In genomic region chr7:112841484-112841883, GRCm38 (mm10) we compare ENCODE assay signal across 8 mouse cellular contexts.
A peak's percentile ranks its signal among the peaks of the same experiment; 100 is the strongest.
DNase-seq lines count a peak whose midpoint lies in the region; ATAC-seq and TF ChIP-seq lines count a peak whose summit lies in the region.
"Had no signal": no experiment of that assay in that cellular context is flagged by ENCODE, and none has a peak within 500 bp of the region (broad histone marks: within the 10 kb centered on the region; RNA-seq: fewer than 3 reads in every experiment).

No protein-coding gene starts in this region.

- 0 out of 2 replicates have a peak overlapping the region, but pooled peaks have one; percentile 12 for H3K4me2 ChIP-seq in liver, embryonic 13.5 days
- H3K4me2 ChIP-seq in liver, postnatal 0 days (ENCODE audit: low read depth, low read length) = no peak overlapping the region
- H3K4me2 ChIP-seq in forebrain, embryonic 11.5 days (ENCODE audit: low read depth, low read length, severe bottlenecking) = no peak overlapping the region
- peak overlapping the region; percentile 43 for H3K4me2 ChIP-seq in intestine, embryonic 16.5 days (ENCODE audit: low read depth, low read length)
- peak overlapping the region; percentile 11; the same call in 1 of the 2 replicates for H3K4me2 ChIP-seq in stomach, embryonic 14.5 days (replicated peaks; ENCODE audit: low read depth, low read length)

- WGBS in liver, embryonic 13.5 days (ENCODE audit: insufficient replicate concordance) = 20% methylated on average over 8 of the region's 8 CpGs
- WGBS in liver, postnatal 0 days (ENCODE audit: insufficient replicate concordance) = 30% methylated on average over 8 of the region's 8 CpGs
- WGBS in forebrain, embryonic 11.5 days = 5% methylated on average over 8 of the region's 8 CpGs
- WGBS in intestine, embryonic 16.5 days = 37% methylated on average over 8 of the region's 8 CpGs
- WGBS in stomach, embryonic 14.5 days = 33% methylated on average over 8 of the region's 8 CpGs

- H3K4me3 ChIP-seq in liver, embryonic 13.5 days (replicated peaks) = no peak overlapping the region
- no peak overlapping the region for H3K4me3 ChIP-seq in liver, postnatal 0 days (ENCODE audit: low read depth, low read length)
- no peak overlapping the region for H3K4me3 ChIP-seq in forebrain, embryonic 11.5 days (ENCODE audit: low read depth, low read length)
- H3K4me3 ChIP-seq in intestine, embryonic 16.5 days (ENCODE audit: low read length) = peak overlapping the region; percentile 16; the same call in 1 of the 2 replicates
- H3K4me3 ChIP-seq in stomach, embryonic 14.5 days (ENCODE audit: low read depth, low read length) = no peak overlapping the region; the same call in 1 of the 2 replicates

- TF ChIP-seq CTCF in liver, postnatal 0 days (IDR thresholded peaks at IDR 0.05; ENCODE audit: low read depth) = no peak

- DNase-seq in liver, embryonic 13.5 days = no peak
- DNase-seq in liver, postnatal 0 days = no peak
- no peak for DNase-seq in forebrain, embryonic 11.5 days (ENCODE audit: low spot score)
- no peak for DNase-seq in left cerebral cortex, postnatal 25 days (ENCODE audit: low spot score in 2 of 2)
- DNase-seq in retina, embryonic 14.5 days (ENCODE audit: low spot score) = no peak
- DNase-seq: heart, postnatal 14 days had no signal

- H3K4me1 ChIP-seq in liver, embryonic 13.5 days (replicated peaks) = no peaks in the 10 kb centered on the region
- no peaks in the 10 kb centered on the region for H3K4me1 ChIP-seq in liver, postnatal 0 days (ENCODE audit: insufficient read depth)
- peaks cover 18% of the 10 kb centered on the region for H3K4me1 ChIP-seq in forebrain, embryonic 11.5 days (replicated peaks; ENCODE audit: control insufficient read depth, insufficient read depth, low read length)
- H3K4me1 ChIP-seq in intestine, embryonic 16.5 days (ENCODE audit: control insufficient read depth, insufficient read depth, low read length) = no peaks in the 10 kb centered on the region
- peaks cover 3% of the 10 kb centered on the region; the same call in 1 of the 2 replicates for H3K4me1 ChIP-seq in stomach, embryonic 14.5 days (ENCODE audit: control insufficient read depth, insufficient read depth, low read length)

- peaks cover 5% of the 10 kb centered on the region for H3K9me3 ChIP-seq in liver, embryonic 13.5 days (replicated peaks)
- H3K9me3 ChIP-seq in liver, postnatal 0 days (ENCODE audit: low read length) = peaks cover 2% of the 10 kb centered on the region; the same call in 1 of the 2 replicates
- H3K9me3 ChIP-seq in forebrain, embryonic 11.5 days (ENCODE audit: control insufficient read depth, low read length) = peaks cover 3% of the 10 kb centered on the region; the same call in 1 of the 2 replicates
- H3K9me3 ChIP-seq in intestine, embryonic 16.5 days (ENCODE audit: control insufficient read depth, low read length) = 0 out of 2 replicates have a peak, but pooled peaks cover 4% of the 10 kb centered on the region
- no peaks in the 10 kb centered on the region for H3K9me3 ChIP-seq in stomach, embryonic 14.5 days (ENCODE audit: control insufficient read depth, low read depth, low read length)

- H3K27me3 ChIP-seq in liver, embryonic 13.5 days = peaks cover 15% of the 10 kb centered on the region; the same call in 1 of the 2 replicates
- H3K27me3 ChIP-seq in liver, postnatal 0 days (ENCODE audit: insufficient read depth, low read length) = no peaks in the 10 kb centered on the region
- no peaks in the 10 kb centered on the region for H3K27me3 ChIP-seq in forebrain, embryonic 11.5 days (ENCODE audit: control insufficient read depth, insufficient read depth, low read length)
- no peaks in the 10 kb centered on the region for H3K27me3 ChIP-seq in intestine, embryonic 16.5 days (replicated peaks; ENCODE audit: control insufficient read depth, insufficient read depth, low read length)
- no peaks in the 10 kb centered on the region for H3K27me3 ChIP-seq in stomach, embryonic 14.5 days (ENCODE audit: control insufficient read depth, insufficient read depth, low read length)

- intact Hi-C loops in left cerebral cortex, postnatal 25 days (cut with DNase I) = no loop called here

- no peak for TF ChIP-seq EP300 in liver, postnatal 0 days (IDR thresholded peaks at IDR 0.05; ENCODE audit: low read depth)

- no peak for ATAC-seq in liver, embryonic 13.5 days (ENCODE audit: low read depth)
- no peak for ATAC-seq in liver, postnatal 0 days
- ATAC-seq in forebrain, embryonic 11.5 days (replicated peaks; ENCODE audit: low FRiP score) = peak; percentile 43
- ATAC-seq in intestine, embryonic 16.5 days = no peak
- no peak for ATAC-seq in stomach, embryonic 14.5 days (ENCODE audit: insufficient number of reproducible peaks, insufficient read depth, low FRiP score, low read depth)

- H3K27ac ChIP-seq in liver, embryonic 13.5 days = no peak overlapping the region
- no peak overlapping the region for H3K27ac ChIP-seq in liver, postnatal 0 days (ENCODE audit: low read depth)
- H3K27ac ChIP-seq in forebrain, embryonic 11.5 days (ENCODE audit: low read depth, low read length) = peak overlapping the region; percentile 81
- H3K27ac ChIP-seq in intestine, embryonic 16.5 days (ENCODE audit: low read length) = no peak overlapping the region; the same call in 1 of the 2 replicates
- H3K27ac ChIP-seq in stomach, embryonic 14.5 days (ENCODE audit: low read length) = peak overlapping the region; percentile 49

- H3K9ac ChIP-seq in liver, embryonic 13.5 days = no peak overlapping the region
- no peak overlapping the region for H3K9ac ChIP-seq in liver, postnatal 0 days (replicated peaks)
- H3K9ac ChIP-seq in forebrain, embryonic 11.5 days (ENCODE audit: low read length) = peak overlapping the region; percentile 21; the same call in 1 of the 2 replicates
- H3K9ac ChIP-seq in intestine, embryonic 16.5 days (ENCODE audit: low read depth, low read length) = no peak overlapping the region
- H3K9ac ChIP-seq in stomach, embryonic 14.5 days (replicated peaks; ENCODE audit: low read depth, low read length) = no peak overlapping the region

- H3K36me3 ChIP-seq in liver, embryonic 13.5 days = no peaks in the 10 kb centered on the region
- no peaks in the 10 kb centered on the region; the same call in 1 of the 2 replicates for H3K36me3 ChIP-seq in liver, postnatal 0 days (replicated peaks; ENCODE audit: insufficient read depth, low read length)
- no peaks in the 10 kb centered on the region for H3K36me3 ChIP-seq in forebrain, embryonic 11.5 days (ENCODE audit: control insufficient read depth, insufficient read depth, low read length)
- H3K36me3 ChIP-seq in intestine, embryonic 16.5 days (ENCODE audit: control insufficient read depth, insufficient read depth, low read length) = 0 out of 2 replicates have a peak, but pooled peaks cover 2% of the 10 kb centered on the region
- no peaks in the 10 kb centered on the region for H3K36me3 ChIP-seq in stomach, embryonic 14.5 days (ENCODE audit: control insufficient read depth, insufficient read depth, low read length)

Comparison
In these comparisons a context has a peak if more than half of its experiments do, and no peak if none do; other contexts are left out.
1. H3K4me2 ChIP-seq: peak in liver, embryonic 13.5 days (single experiment), intestine, embryonic 16.5 days (single experiment) and stomach, embryonic 14.5 days (single experiment); none in liver, postnatal 0 days (single experiment) and forebrain, embryonic 11.5 days (single experiment).
2. H3K27ac ChIP-seq: peak in forebrain, embryonic 11.5 days (single experiment) and stomach, embryonic 14.5 days (single experiment); none in liver, embryonic 13.5 days (single experiment), liver, postnatal 0 days (single experiment) and intestine, embryonic 16.5 days (single experiment).